Mouse (Mus musculus) heart, postnatal 4 days (tissue): Measurements from ENCODE around the gene Gm27235. TPM values are rescaled to one million over a fixed set of nuclear protein-coding genes. Genes with fewer than 3 reads are reported as not detected.
"Not testable (repeated sequence)": the region's sequence is repeated elsewhere in the genome, so short reads cannot be mapped to it uniquely, and the experiment has no call there.

Experiments
- DNase-seq: peaks from one replicate; pipeline ENCODE4 v3.0.0; 2021
- total RNA-seq, 2 experiments: library from RNA; stranded (reverse); gene quantifications; 2 replicates each; pipeline ENCODE4 v1.2.3; 2021

The Gm27235 gene
- total RNA-seq = not detected

DNA sequence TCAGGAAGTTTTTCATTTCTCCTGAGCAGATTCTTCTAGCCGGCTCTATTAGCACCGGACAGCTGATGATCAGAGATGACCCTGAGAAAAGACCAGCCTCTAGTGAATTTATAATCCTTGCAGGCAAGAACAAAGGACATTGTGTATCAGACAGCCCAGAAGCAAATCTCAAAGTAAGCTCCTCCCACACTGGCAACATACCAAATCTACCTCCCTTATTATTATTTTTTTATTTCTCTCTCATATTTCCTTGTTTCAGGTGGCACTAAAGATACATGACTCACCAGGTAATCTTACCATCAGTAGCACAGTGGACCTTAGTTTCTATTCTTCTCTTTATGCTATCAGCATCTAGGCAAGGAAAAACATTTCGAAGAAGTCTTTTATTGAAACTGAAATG is at the start of gene Gm27235, which contains the start of gene D730048I06Rik:
Gene Gm27235 (minus strand): TSS at position 101 of the 400 bp plus-strand sequence.
Gene D730048I06Rik (minus strand): TSS at position 112 of the 400 bp plus-strand sequence.
- DNase-seq = no peak

DNA sequence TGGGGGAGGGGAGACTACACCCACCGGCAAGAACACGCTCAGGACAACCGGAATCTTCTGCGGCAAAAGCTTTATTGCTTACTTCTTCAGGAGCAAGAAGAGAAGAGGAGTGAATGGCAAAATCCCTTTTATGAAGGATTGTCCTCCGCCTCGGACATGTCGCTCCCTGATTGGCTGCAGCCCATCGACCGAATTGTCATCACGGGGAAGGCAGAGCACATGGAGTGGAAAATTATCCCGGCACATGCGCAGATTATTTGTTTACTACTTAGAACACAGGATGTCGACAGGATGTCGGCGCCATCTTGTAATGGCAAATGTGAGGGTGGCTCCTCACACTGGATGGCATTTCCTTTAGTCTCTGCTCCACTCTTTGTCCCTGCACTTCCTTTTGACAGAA is 28.0 kb upstream of the Gm27235 start:
- DNase-seq = not testable (repeated sequence)

DNA sequence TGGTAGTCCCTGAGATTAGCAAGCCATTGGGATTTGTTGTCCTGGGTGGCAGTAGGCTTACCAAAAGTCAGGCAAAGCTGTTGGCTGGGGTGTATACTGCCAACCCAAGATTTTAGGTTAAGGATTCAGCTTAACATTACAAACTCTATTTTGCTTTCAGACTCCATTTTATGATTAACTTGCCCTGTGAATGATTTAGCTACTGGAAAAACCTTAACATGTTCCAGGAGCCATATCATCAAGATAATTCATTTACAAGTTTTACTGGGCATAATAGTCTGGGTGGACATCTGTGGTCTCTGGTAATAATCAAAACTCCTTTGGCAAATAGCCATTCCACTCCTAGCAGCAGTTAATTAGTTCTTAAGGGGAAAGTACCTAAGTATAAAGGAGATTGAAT is 8.2 kb upstream of the Gm27235 start:
- DNase-seq = no peak

DNA sequence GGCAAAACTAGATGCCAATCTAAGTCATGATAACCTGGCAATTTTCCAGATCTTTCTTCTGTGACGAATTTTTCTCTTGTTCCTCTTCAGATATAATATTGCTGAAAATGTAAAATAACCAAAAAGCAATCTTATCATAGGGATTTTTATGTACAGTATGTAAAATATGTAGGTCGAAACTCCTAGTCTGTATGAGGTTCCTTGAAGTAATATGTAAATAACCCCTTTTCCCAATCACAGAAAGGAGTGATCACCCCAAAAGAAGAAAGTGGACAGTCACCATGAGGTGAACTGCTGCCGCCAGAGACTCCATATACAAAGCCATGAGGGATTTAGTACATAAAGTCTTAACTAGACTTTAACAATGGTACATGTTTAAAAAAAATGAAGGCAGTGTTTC is 11.9 kb downstream of the Gm27235 start, which contains the start of gene Gm17727:
Gene Gm17727 (minus strand): TSS at position 101 of the 400 bp plus-strand sequence.
- DNase-seq = no peak

DNA sequence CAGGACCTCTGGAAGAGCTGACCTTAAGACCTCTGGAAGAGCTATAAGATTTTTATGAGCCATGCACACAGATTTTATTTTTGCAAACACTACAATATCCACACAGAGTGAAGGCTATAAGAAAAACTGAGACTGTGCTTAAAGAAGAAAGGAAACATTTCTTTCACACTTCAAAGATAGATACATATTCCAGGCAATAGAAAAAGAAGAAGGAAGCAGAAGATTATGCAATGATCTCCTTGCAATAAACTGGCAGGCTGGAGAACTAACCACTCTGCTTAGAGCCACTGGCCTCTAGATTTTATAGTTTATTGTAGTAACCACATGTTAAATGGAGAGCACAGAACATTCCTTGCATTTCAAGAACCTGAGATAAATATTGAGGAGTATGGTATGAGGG is 33.1 kb downstream of the Gm27235 start:
- DNase-seq = no peak

DNA sequence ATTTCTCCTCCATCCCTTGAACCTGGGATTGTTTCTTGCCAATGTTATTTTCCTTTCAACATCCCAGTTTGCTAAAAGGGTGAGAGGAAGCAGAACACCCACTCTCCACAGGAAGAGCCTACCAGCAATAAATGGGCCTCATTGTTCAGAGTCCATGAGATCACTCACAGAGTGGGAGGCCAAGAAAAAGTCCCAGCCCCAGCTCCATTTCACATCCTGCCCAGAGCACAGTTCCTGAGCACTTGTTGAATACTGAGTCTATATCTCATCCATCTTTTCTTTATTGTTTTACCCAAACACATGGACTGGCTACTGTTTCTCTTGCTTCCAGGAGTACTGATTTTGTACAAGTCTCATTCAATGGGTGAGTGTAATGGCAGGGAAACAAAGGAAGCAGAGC is 49.2 kb downstream of the Gm27235 start, which contains the start of gene Gm17677:
Gene Gm17677 (plus strand): TSS at position 301 of the 400 bp plus-strand sequence.
- no peak for DNase-seq

Other genes with a start within 250 kb of the Gm27235 start
- under 1 TPM; 0.05 to 0.07 TPM for gene Ddx25, start 231.6 kb downstream of the Gm27235 start, total RNA-seq
- 1 to 10 TPM; 8.9 to 9.3 TPM for gene Pus3, start 231.5 kb downstream of the Gm27235 start, total RNA-seq
- gene Pate2, start 219.8 kb downstream of the Gm27235 start, total RNA-seq = under 1 TPM; 0.14 to 0.32 TPM
- gene Hyls1, start 219.7 kb downstream of the Gm27235 start, total RNA-seq = 1 to 10 TPM; 7.1 to 7.6 TPM
- not detected for gene Pate4, start 178.2 kb downstream of the Gm27235 start, total RNA-seq
- not detected for gene Pate3, start 141.9 kb downstream of the Gm27235 start, total RNA-seq
- gene Pate1, start 102.7 kb downstream of the Gm27235 start, total RNA-seq = not detected
- not detected for gene Gm17677, start 49.1 kb downstream of the Gm27235 start, total RNA-seq
- not detected for gene Gm17727, start 12.0 kb downstream of the Gm27235 start, total RNA-seq
- not detected for gene D730048I06Rik, start within 50 bp of the Gm27235 start, total RNA-seq
- not detected for gene 9230110F15Rik, start 54.0 kb upstream of the Gm27235 start, total RNA-seq
- gene 9230113P08Rik, start 118.3 kb upstream of the Gm27235 start, total RNA-seq = not detected